Mouse (Mus musculus): ENCODE measurements around the gene Sae1. TPM values are rescaled to one million over a fixed set of nuclear protein-coding genes. Genes with fewer than 3 reads are reported as not detected.
"Not testable (repeated sequence)": the region's sequence is repeated elsewhere in the genome, so short reads cannot be mapped to it uniquely, and the experiment has no call there.

The Sae1 gene
- polyA plus RNA-seq, 1 experiment from 2014 or later: 246 TPM

GRCm38 (mm10) chr7:16402968-16403948 is 15.7 kb upstream of the Sae1 start:
- peak; percentile 51 for DNase-seq (ENCODE audit: low spot score)

- DNase-seq (ENCODE audit: low spot score): peak; percentile 30
Measured at GRCm38 (mm10) chr7:16402449-16402848, 14.8 kb upstream of the Sae1 start.

- peak; percentile 48 for DNase-seq (ENCODE audit: low spot score)
Measured at GRCm38 (mm10) chr7:16401991-16402431, 14.4 kb upstream of the Sae1 start.

- peak; percentile 92 for DNase-seq (ENCODE audit: low spot score)
Measured at GRCm38 (mm10) chr7:16400689-16401611, 13.3 kb upstream of the Sae1 start, which contains the start of gene Zc3h4. Zc3h4 (plus strand) TSS chr7:16400910.

GRCm38 (mm10) chr7:16399820-16400688 is 12.4 kb upstream of the Sae1 start:
- peak; percentile 100 for DNase-seq (ENCODE audit: low spot score)

GRCm38 (mm10) chr7:16399098-16399819 is 11.7 kb upstream of the Sae1 start:
- peak; percentile 89 for DNase-seq (ENCODE audit: low spot score)

GRCm38 (mm10) chr7:16398387-16399050 is 10.9 kb upstream of the Sae1 start:
- peak; percentile 24 for DNase-seq (ENCODE audit: low spot score)

GRCm38 (mm10) chr7:16397465-16397864 is 9.9 kb upstream of the Sae1 start:
- DNase-seq (ENCODE audit: low spot score): no peak

GRCm38 (mm10) chr7:16395944-16396343 is 8.3 kb upstream of the Sae1 start:
- peak; percentile 59 for DNase-seq (ENCODE audit: low spot score)

- no peak for DNase-seq (ENCODE audit: low spot score)
Measured at GRCm38 (mm10) chr7:16392923-16393322, 5.3 kb upstream of the Sae1 start.

- DNase-seq (ENCODE audit: low spot score): not testable (repeated sequence)
Measured at GRCm38 (mm10) chr7:16389942-16390341, 2.3 kb upstream of the Sae1 start.

GRCm38 (mm10) chr7:16376505-16376904 is 11.1 kb downstream of the Sae1 start:
- DNase-seq (ENCODE audit: low spot score): peak; percentile 77

- DNase-seq (ENCODE audit: low spot score): no peak
Measured at GRCm38 (mm10) chr7:16374989-16375388, 12.6 kb downstream of the Sae1 start.

- DNase-seq (ENCODE audit: low spot score): peak; percentile 65
Measured at GRCm38 (mm10) chr7:16373719-16374118, 13.9 kb downstream of the Sae1 start.

GRCm38 (mm10) chr7:16370596-16370995 is 17.0 kb downstream of the Sae1 start:
- no peak for DNase-seq (ENCODE audit: low spot score)

GRCm38 (mm10) chr7:16368835-16369234 is 18.8 kb downstream of the Sae1 start:
- DNase-seq (ENCODE audit: low spot score): no peak

- no peak for DNase-seq (ENCODE audit: low spot score)
Measured at GRCm38 (mm10) chr7:16366669-16367068, 20.9 kb downstream of the Sae1 start.

GRCm38 (mm10) chr7:16366133-16366646 is 21.4 kb downstream of the Sae1 start:
- no peak for DNase-seq (ENCODE audit: low spot score)

GRCm38 (mm10) chr7:16364901-16365500 is 22.6 kb downstream of the Sae1 start:
- DNase-seq (ENCODE audit: low spot score): no peak

Data from thymus, postnatal 0 days (tissue).